Mouse (Mus musculus): ENCODE results near the gene D430041D05Rik.

- no peak for TF ChIP-seq CTCF (conservative IDR thresholded peaks at IDR 0.05; ENCODE audit: low read length)
- no peak for TF ChIP-seq NANOG (IDR thresholded peaks at IDR 0.05; ENCODE audit: borderline replicate concordance, low read length)
- no peak for TF ChIP-seq POU5F1 (IDR thresholded peaks at IDR 0.05; ENCODE audit: borderline replicate concordance, low read length)
Measured at GRCm38 (mm10) chr2:104123540-104123939, 287.3 kb downstream of the D430041D05Rik start.
